Comparison of ENCODE assay signal across 1 mouse cellular context in genomic region chr11:87126281-87126823, GRCm38 (mm10).
TF ChIP-seq lines count a peak whose summit lies in the region.

No protein-coding gene starts in this region.

TF ChIP-seq in CH12.LX, 34 proteins besides CTCF, POLR2A, EP300 and RAD21 (continued from another document):
- TF ChIP-seq E2F4 (IDR thresholded peaks at IDR 0.05; ENCODE audit: insufficient replicate concordance, low read depth, low read length): 0 out of 2 replicates have a peak, but pooled peaks have one; percentile 83
TF ChIP-seq in CH12.LX: peak in this region for 7.
